Mouse (Mus musculus) thymus, postnatal 0 days (tissue): ENCODE data around the gene Spem2. TPM values are rescaled to one million over a fixed set of nuclear protein-coding genes. Genes with fewer than 3 reads are reported as not detected.

ENCODE experiments used
- polyA plus RNA-seq: library from polyadenylated mRNA; unstranded; fragments of >200 nt; fragmentation: Nextera tagmentation; extraction: Ambion mirVana; gene quantifications from 2 replicates; pipeline ENCODE4 v1.2.1, GENCODE M21; 2015

Gene Spem2
- polyA plus RNA-seq, 1 experiment from 2014 or later = not detected

Other genes with a start within 250 kb of the Spem2 start
- gene Wrap53, start 238.2 kb downstream of the Spem2 start, polyA plus RNA-seq = 27.0 and 30.6 TPM in 2 replicates
- 138 and 165 TPM in 2 replicates for gene Trp53, start 238.1 kb downstream of the Spem2 start, polyA plus RNA-seq
- 1.7 and 1.8 TPM in 2 replicates for gene Atp1b2, start 212.5 kb downstream of the Spem2 start, polyA plus RNA-seq
- gene Shbg, start 200.6 kb downstream of the Spem2 start, polyA plus RNA-seq = 0.13 TPM in 1 of 2 replicates, not detected in the other
- gene Sat2, start 196.4 kb downstream of the Spem2 start, polyA plus RNA-seq = 3.5 and 4.3 TPM in 2 replicates
- 18.4 and 26.6 TPM in 2 replicates for gene Fxr2, start 185.5 kb downstream of the Spem2 start, polyA plus RNA-seq
- 0.15 and 0.22 TPM in 2 replicates for gene Sox15, start 163.2 kb downstream of the Spem2 start, polyA plus RNA-seq
- 71.1 and 75.2 TPM in 2 replicates for gene Mpdu1, start 155.8 kb downstream of the Spem2 start, polyA plus RNA-seq
- gene Cd68, start 152.3 kb downstream of the Spem2 start, polyA plus RNA-seq = 32.5 and 33.3 TPM in 2 replicates
- gene Eif4a1, start 146.0 kb downstream of the Spem2 start, polyA plus RNA-seq = 560 and 602 TPM in 2 replicates
- 60.2 and 69.1 TPM in 2 replicates for gene Senp3, start 136.4 kb downstream of the Spem2 start, polyA plus RNA-seq
- gene Tnfsf13, start 132.7 kb downstream of the Spem2 start, polyA plus RNA-seq = 0.31 and 0.49 TPM in 2 replicates
- 2.6 and 2.7 TPM in 2 replicates for gene Tnfsf12, start 122.6 kb downstream of the Spem2 start, polyA plus RNA-seq
- gene Tnfsfm13, start 122.4 kb downstream of the Spem2 start, polyA plus RNA-seq = 1.5 and 2.1 TPM in 2 replicates
- gene Polr2a, start 59.8 kb downstream of the Spem2 start, polyA plus RNA-seq = 20.6 and 22.4 TPM in 2 replicates
- 0.14 TPM in 1 of 2 replicates, not detected in the other for gene Slc35g3, start 56.5 kb downstream of the Spem2 start, polyA plus RNA-seq
- gene Zbtb4, start 52.6 kb downstream of the Spem2 start, polyA plus RNA-seq = 2.5 and 2.6 TPM in 2 replicates
- 3.2 and 3.4 TPM in 2 replicates for gene Chrnb1, start 22.5 kb downstream of the Spem2 start, polyA plus RNA-seq
- 0.65 and 0.84 TPM in 2 replicates for gene Fgf11, start 16.6 kb downstream of the Spem2 start, polyA plus RNA-seq
- 11.2 and 12.8 TPM in 2 replicates for gene Tmem102, start 12.8 kb downstream of the Spem2 start, polyA plus RNA-seq
- gene Gm39566, start 3.2 kb downstream of the Spem2 start, polyA plus RNA-seq = not detected in 2 replicates
- not detected in 2 replicates for gene Spem1, start 3.7 kb upstream of the Spem2 start, polyA plus RNA-seq
- gene Nlgn2, start 19.3 kb upstream of the Spem2 start, polyA plus RNA-seq = 1.2 and 1.9 TPM in 2 replicates
- gene Tmem256, start 20.0 kb upstream of the Spem2 start, polyA plus RNA-seq = 325 and 342 TPM in 2 replicates
- 68.4 and 70.4 TPM in 2 replicates for gene Plscr3, start 27.9 kb upstream of the Spem2 start, polyA plus RNA-seq
- gene Tnk1, start 40.3 kb upstream of the Spem2 start, polyA plus RNA-seq = 1.1 and 1.5 TPM in 2 replicates
- not detected in 2 replicates for gene Tmem95, start 59.6 kb upstream of the Spem2 start, polyA plus RNA-seq
- gene Kctd11, start 62.9 kb upstream of the Spem2 start, polyA plus RNA-seq = 1.7 and 2.3 TPM in 2 replicates
- 150 and 176 TPM in 2 replicates for gene Acap1, start 77.1 kb upstream of the Spem2 start, polyA plus RNA-seq
- 19.8 and 26.0 TPM in 2 replicates for gene 2810408A11Rik, start 82.5 kb upstream of the Spem2 start, polyA plus RNA-seq
- gene Neurl4, start 82.6 kb upstream of the Spem2 start, polyA plus RNA-seq = 6.2 and 7.5 TPM in 2 replicates
- gene Gps2, start 95.4 kb upstream of the Spem2 start, polyA plus RNA-seq = 94.8 and 106 TPM in 2 replicates
- gene Eif5a, start 103.5 kb upstream of the Spem2 start, polyA plus RNA-seq = 2,117 and 2,260 TPM in 2 replicates
- gene Ybx2, start 117.3 kb upstream of the Spem2 start, polyA plus RNA-seq = 2.6 and 3.6 TPM in 2 replicates
- 11.7 and 11.9 TPM in 2 replicates for gene Slc2a4, start 129.7 kb upstream of the Spem2 start, polyA plus RNA-seq
- gene Cldn7, start 146.3 kb upstream of the Spem2 start, polyA plus RNA-seq = 14.4 and 14.8 TPM in 2 replicates
- gene Ctdnep1, start 162.7 kb upstream of the Spem2 start, polyA plus RNA-seq = 24.1 and 25.6 TPM in 2 replicates
- gene Elp5, start 164.1 kb upstream of the Spem2 start, polyA plus RNA-seq = 92.6 and 98.6 TPM in 2 replicates
- gene Gabarap, start 172.7 kb upstream of the Spem2 start, polyA plus RNA-seq = 400 and 425 TPM in 2 replicates
- 52.2 and 61.3 TPM in 2 replicates for gene Phf23, start 177.3 kb upstream of the Spem2 start, polyA plus RNA-seq
- gene Dvl2, start 182.1 kb upstream of the Spem2 start, polyA plus RNA-seq = 20.6 and 21.0 TPM in 2 replicates
- 105 and 107 TPM in 2 replicates for gene Acadvl, start 196.9 kb upstream of the Spem2 start, polyA plus RNA-seq
- gene Dlg4, start 198.5 kb upstream of the Spem2 start, polyA plus RNA-seq = 3.8 and 6.6 TPM in 2 replicates
- gene Asgr1, start 235.6 kb upstream of the Spem2 start, polyA plus RNA-seq = 0.31 and 0.49 TPM in 2 replicates